Mouse (Mus musculus): ENCODE measurements around the gene Ly75.
A peak's percentile ranks its signal among the peaks of the same experiment; 100 is the strongest.

The Ly75 gene

DNA sequence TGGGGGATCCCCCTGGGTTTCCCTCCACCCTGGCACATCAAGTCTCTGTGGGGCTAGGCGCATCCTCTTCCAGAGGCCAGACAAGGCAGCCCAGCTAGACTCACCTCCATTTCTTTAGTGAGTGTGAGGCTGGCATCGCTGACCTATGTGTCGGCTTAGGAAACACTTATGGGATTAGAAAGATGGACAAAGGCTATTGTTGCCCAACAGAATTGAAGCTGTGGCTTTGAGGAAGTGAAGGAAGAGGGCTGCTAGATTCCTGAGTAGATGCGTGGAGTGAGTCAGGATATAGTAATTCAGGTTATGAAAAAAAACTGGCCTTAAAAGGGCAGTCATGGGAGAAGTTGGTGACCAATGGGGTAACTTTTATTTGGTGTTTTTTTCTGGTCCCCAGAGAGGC, 13.6 kb downstream of the Ly75 start:
- no peak for DNase-seq

DNA sequence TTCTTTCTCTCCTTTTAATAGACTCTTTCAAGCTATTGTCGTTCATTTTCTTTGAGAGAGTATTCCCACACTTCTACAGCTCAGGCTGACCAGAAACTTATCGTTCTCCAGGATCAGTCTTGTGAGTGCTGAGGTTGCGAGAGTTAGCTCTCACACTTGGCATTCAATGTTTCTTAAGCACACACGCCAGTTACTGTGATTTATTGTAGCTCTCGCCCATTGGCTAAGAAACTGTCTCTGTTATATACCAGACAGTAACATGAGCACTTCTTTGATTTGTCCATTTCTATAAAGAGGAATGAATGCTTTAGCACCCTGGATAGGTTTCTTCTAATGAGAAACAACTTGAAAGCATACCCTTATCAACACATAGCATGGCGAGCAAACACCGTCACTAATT, 15.2 kb downstream of the Ly75 start:
- no peak for DNase-seq

DNA sequence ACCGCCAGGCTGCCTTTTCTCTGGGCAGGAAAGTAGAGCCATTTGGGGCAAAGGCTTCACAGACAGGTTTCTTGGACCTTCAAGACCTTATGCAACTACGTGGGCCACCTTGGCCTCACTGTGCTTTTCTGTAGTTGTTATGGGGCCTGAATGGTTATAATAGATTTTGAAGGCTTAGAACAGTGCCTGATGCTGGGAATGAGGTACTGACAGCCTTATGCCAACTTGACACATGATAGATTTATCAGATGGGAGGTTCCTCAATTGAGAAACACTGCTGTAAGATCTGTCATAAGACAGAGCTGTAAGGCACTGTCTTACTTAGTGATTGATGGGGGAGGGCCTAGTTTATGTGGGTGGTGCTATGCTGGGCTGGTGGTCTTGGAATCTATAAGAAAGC, 15.9 kb downstream of the Ly75 start:
- no peak for DNase-seq

DNA sequence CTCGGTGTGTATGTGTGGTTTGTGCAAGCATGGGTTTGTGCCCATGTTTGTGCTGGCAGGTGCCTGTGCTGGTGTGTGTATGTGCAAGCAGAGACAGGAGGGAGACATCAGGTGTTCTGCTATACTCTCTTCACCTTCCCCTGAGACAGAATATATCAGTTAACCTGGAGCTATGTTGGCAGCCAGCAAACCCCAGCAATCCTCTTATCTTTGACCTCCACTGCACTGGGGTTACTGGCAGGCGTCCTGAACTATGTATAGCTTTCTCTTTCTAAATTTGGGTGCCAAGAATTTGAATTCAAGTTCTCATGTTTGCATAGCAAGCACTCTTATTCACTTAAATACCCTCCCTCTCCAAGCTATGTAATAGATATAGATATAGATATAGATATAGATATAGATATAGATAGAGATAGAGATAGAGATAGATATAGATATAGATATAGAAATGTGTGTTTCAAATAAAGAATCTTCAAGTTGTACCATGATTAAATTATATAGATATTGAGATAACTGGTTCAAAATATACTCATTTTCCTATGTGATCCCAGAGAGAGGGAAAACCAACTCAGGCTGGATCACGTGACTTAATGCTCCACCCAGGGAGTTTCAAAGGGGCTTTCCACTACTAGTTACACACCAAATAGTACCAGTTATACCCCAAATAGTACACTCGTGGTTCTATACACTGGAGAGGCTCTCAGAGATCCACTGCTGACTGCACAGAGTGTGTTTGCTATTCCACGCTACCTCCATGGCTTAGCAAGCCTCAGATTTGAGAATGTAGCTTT, 17.1 kb downstream of the Ly75 start:
- DNase-seq = no peak

DNA sequence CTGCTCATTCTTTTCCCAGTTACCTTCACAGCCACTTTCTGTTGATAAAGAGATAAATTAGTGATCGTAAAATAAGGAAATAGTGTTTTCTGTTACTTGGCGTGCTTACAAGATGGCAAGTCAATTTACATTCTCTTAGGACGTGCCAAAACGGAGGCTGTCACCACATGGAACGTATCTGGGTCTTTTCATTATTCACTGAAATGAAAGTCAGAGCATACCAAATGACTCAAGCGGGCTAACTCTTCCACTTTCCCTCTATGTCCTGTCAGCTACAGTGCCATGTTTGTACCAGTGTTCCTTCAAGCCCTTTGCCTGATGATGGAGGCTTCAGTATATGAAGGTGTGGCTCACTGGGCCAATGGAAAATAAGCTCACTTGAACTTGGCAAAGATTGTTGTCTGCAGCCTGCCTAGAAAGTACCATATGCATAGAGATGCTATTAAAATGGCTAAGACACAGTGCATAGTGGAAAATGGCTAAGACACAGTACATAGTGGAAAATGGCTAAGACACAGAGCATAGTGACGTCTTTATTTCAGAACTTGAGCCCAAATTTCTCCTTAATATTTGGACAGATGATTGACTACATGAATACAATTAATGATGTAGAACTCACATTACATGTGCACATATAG, 17.8 kb downstream of the Ly75 start:
- no peak for DNase-seq

- DNase-seq = no peak
These were observed 21.0 kb downstream of the Ly75 start for GRCm38 (mm10) chr2:60362146-60362545.

DNA sequence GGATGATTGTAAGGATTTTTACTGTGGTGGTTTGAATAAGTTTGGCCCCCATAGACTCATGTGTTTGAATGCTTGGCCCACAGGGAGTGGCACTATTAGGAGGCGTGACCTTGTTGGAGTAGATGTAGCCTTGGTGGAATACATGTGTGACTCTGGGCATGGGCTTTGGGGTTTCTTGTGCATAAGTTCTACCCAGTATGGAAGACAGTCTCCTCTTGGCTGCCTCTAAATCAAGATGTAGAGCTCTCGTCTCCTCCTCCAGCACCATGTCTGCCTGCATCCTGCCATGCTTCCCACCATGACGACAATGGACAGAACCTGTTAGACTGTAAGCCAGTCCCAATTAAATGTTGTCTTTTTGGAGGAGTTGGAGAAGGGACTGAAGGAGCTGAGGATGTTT, 23.3 kb downstream of the Ly75 start:
- DNase-seq = no peak

GRCm38 (mm10) chr2:60355388-60355683, 27.8 kb downstream of the Ly75 start:
- DNase-seq = no peak

DNA sequence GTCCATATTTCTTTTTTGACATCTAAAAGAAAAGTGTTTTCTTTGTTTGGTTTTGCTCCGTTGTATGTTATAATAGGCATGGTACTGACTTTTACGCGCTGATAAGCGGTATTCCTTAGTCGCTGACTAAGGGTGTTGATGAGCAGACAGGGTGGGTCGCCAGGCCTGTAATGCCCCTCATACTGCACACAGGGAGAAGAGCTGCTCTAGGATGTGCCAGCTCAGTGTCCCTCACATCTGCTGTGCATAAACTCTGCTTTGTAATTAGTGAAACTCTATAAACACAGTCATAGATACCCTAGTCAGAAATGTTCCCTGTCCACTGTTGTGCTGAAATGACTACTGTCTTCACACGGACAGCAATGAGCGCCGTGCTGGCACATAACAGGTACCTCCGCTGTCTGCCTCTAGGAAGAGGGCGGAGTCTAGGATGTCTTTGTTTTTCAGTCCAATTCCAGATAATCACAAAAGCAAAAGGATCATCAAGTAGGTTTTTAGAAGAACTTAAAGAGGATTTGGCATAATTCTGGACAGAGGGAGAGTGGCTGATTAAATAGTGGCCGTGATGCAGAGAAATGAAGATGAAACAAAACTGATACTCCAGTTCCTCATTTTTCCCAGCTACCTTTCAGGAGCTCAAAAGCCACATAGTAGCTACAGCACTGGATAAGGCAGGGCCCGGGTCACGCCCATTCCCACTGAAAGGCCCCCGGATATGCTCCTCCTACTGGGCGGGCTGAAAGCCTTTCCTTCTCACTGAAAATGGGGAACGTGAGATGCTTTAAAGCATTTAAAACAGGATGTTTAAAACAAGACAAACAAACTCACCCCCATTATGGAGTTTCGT, 28.3 kb downstream of the Ly75 start:
- no peak for DNase-seq

DNA sequence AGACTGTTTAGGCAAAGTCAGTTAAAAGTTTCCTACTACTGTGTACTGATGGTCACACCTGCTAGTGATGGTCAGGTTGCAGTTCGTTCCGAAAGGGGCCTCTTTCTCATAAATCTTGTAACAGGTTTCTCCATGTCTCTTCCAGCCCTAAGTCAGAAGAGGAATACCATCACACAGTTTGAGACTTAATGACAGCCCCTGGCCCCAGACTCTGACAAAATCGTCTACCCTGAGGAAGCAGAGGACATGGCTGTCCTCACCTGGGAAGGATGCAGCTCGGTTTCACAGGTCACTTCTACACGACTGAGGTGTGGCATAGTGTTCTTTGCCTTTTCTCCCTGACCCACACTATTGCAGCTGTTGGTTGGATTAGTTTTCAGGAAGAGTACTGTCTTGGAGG, 30.8 kb downstream of the Ly75 start:
- no peak for DNase-seq

- peak; percentile 12 for DNase-seq
These were observed 31.3 kb downstream of the Ly75 start for GRCm38 (mm10) chr2:60351781-60352180.

GRCm38 (mm10) chr2:60347875-60348274, 35.2 kb downstream of the Ly75 start:
- DNase-seq = no peak

DNA sequence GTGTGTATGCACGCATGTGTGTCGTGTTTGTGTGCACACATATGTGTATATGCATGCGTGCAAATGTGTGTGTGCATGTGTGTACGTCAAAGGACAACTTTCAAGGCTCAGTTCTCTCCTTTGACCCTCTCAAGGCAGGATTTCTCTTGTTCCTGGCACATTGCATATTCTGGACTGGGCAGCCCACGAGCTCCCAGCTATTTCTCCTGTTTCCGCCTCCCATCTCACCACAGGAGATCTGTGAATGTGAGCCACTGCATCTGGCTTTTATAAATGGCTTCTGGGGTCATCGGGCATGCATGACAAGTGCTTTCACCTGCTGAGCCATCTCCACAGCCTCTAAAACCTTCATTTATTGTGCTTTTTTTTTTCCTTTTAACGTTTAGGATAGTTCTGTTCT, 36.6 kb downstream of the Ly75 start:
- DNase-seq = no peak

- no peak for DNase-seq
These were observed 37.4 kb downstream of the Ly75 start for GRCm38 (mm10) chr2:60345717-60346116.

GRCm38 (mm10) chr2:60343607-60344289, 39.4 kb downstream of the Ly75 start:
- DNase-seq = no peak

GRCm38 (mm10) chr2:60342107-60342880, 40.8 kb downstream of the Ly75 start:
- DNase-seq = no peak

DNA sequence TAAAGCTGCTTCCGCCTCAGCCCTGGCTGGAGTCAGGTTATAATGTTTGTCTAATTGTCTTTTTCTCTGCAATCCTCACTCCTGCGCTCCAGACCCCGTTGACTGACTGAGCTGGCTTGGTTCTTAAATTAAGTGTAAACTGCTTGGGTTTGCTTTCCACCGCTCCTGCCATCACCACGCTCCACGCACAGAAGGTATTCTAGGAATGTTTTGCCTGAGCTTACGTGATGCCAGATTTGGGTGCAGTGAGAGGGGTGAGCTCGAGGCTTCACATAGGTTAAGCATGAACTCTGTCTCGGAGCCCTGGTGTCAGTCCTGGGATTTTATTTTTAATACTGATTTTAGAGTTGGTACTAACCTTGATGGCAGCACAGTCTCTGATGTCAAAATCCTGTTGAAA, 45.2 kb downstream of the Ly75 start:
- peak; percentile 37 for DNase-seq

DNA sequence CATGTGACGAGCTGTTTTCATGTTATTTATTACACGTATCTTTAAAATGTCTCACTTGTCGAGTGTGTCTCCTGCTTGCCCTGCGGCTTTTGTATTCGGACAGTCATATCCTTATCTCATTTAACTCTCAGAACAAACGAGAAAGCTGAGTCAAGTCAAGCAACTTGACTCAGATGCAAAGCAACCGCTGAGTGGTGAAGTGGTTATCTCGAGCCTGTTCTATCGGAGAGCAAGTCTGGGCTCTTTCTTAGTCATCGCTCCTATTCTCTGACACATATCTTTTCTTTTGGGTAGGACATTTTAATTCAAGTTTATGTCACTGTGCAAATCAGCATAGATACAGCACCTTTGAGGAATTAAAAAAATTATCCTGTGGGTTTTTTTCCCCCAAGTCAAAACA, 54.5 kb downstream of the Ly75 start:
- DNase-seq = no peak

GRCm38 (mm10) chr2:60327581-60327980, 55.5 kb downstream of the Ly75 start:
- no peak for DNase-seq

- no peak for DNase-seq
These were observed 56.2 kb downstream of the Ly75 start for GRCm38 (mm10) chr2:60326948-60327347.

- DNase-seq = no peak
These were observed 59.7 kb downstream of the Ly75 start for GRCm38 (mm10) chr2:60323411-60323810.

DNA sequence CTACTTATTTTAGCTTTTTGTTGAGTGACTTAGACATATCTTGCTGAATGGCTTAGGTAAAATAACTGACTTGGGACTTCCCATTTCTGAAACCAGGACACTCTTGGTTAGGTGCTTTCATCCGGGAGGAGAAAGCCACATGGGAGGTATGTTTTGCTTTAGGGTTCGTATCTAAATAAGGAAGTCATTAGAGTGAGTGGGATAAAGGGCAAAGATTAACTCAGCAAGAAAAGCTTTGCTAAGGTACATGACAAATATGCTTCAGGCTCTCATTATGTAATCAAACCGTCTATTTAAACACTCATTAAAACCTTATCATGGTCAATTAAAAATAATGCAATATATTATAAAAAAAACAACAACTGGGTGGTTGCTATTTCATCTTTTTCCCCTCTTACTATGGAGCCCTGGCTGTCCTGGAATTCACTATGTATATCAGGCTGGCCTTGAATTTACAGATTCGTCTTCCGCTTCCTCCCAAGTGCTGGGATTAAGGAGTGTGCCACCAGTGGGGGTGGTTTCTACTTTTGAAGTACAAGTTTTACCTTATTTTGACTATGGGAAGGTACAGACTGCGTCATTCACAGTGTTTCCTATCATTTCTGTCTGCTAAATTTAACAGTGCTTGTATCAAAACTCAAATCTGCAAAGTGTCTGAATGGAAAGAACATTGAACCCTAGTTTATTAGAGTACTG, 60.9 kb downstream of the Ly75 start:
- DNase-seq = no peak

Measured in kidney, adult 11 months (tissue).